Mouse (Mus musculus): ENCODE measurements around the gene Sycp3. TPM values are rescaled to one million over a fixed set of nuclear protein-coding genes. Genes with fewer than 3 reads are reported as not detected.
"Not testable (repeated sequence)": the region's sequence is repeated elsewhere in the genome, so short reads cannot be mapped to it uniquely, and the experiment has no call there.

The Sycp3 gene
- polyA plus RNA-seq, 1 experiment from 2014 or later, result not detected

GRCm38 (mm10) chr10:88501886-88502765, 42.8 kb downstream of the Sycp3 start:
- Histone ChIP-seq H3K36me3 (no peaks in the 10 kb centered on the region), H3K9ac (no peak overlapping the region), H3K4me3 (no peak overlapping the region), H3K4me1 (peaks cover 12% of the 10 kb centered on the region), H3K27ac (no peak overlapping the region), H3K27me3 (no peaks in the 10 kb centered on the region), H3K9me3 (no peaks in the 10 kb centered on the region), H3K4me2 (no peak overlapping the region)
- ATAC-seq (ENCODE audit: insufficient number of reproducible peaks, low FRiP score, low TSS enrichment, low read depth), result no peak
- 59% methylated on average over 13 of the region's 13 CpGs for WGBS

GRCm38 (mm10) chr10:88502919-88503318, 43.5 kb downstream of the Sycp3 start:
- H3K4me3 ChIP-seq, result peak overlapping the region; percentile 81
- no peak overlapping the region for H3K27ac ChIP-seq
- H3K36me3 ChIP-seq, result no peaks in the 10 kb centered on the region
- peaks cover 10% of the 10 kb centered on the region; the same call in 1 of the 2 replicates for H3K4me1 ChIP-seq
- H3K27me3 ChIP-seq, result no peaks in the 10 kb centered on the region
- H3K9ac ChIP-seq, result peak overlapping the region; percentile 68
- ATAC-seq (ENCODE audit: insufficient number of reproducible peaks, low FRiP score, low TSS enrichment, low read depth), result no peak
- WGBS, result 50% methylated on average over 4 of the region's 4 CpGs
- no peaks in the 10 kb centered on the region for H3K9me3 ChIP-seq
- H3K4me2 ChIP-seq, result peak overlapping the region; percentile 77

- peaks cover 10% of the 10 kb centered on the region; the same call in 1 of the 2 replicates for H3K4me1 ChIP-seq
- ATAC-seq (ENCODE audit: insufficient number of reproducible peaks, low FRiP score, low TSS enrichment, low read depth), result peak; percentile 91
- peak within 1 kb of the TSS; percentile 77 for H3K4me2 ChIP-seq
- peak within 1 kb of the TSS; percentile 75 for H3K27ac ChIP-seq
- H3K4me3 ChIP-seq, result peak within 1 kb of the TSS; percentile 81
- WGBS, result under 1% methylated on average over 58 of the region's 80 CpGs
- H3K36me3 ChIP-seq, result no peaks in the 10 kb centered on the region
- H3K9ac ChIP-seq, result peak within 1 kb of the TSS; percentile 68
- H3K27me3 ChIP-seq, result no peaks in the 10 kb centered on the region
- H3K9me3 ChIP-seq, result no peaks in the 10 kb centered on the region
Measured at GRCm38 (mm10) chr10:88503421-88504314, 44.3 kb downstream of the Sycp3 start, which contains the start of gene Chpt1. Gene Chpt1 (minus strand): TSS chr10:88504073.

GRCm38 (mm10) chr10:88504481-88504880, 45.1 kb downstream of the Sycp3 start:
- Histone ChIP-seq H3K9me3 (no peaks in the 10 kb centered on the region), H3K27me3 (no peaks in the 10 kb centered on the region), H3K27ac (no peak overlapping the region), H3K4me1 (peaks cover 10% of the 10 kb centered on the region; the same call in 1 of the 2 replicates), H3K4me3 (peak overlapping the region; percentile 81; the same call in 1 of the 2 replicates), H3K36me3 (no peaks in the 10 kb centered on the region), H3K4me2 (no peak overlapping the region), H3K9ac (no peak overlapping the region)
- 67% methylated on average over 3 of the region's 3 CpGs for WGBS
- no peak for ATAC-seq (ENCODE audit: insufficient number of reproducible peaks, low FRiP score, low TSS enrichment, low read depth)

GRCm38 (mm10) chr10:88505256-88505655, 45.9 kb downstream of the Sycp3 start:
- no peak overlapping the region for H3K27ac ChIP-seq
- no peaks in the 10 kb centered on the region for H3K36me3 ChIP-seq
- peaks cover 10% of the 10 kb centered on the region; the same call in 1 of the 2 replicates for H3K4me1 ChIP-seq
- H3K9ac ChIP-seq, result no peak overlapping the region
- no peaks in the 10 kb centered on the region for H3K9me3 ChIP-seq
- H3K4me3 ChIP-seq, result no peak overlapping the region
- ATAC-seq (ENCODE audit: insufficient number of reproducible peaks, low FRiP score, low TSS enrichment, low read depth), result no peak
- H3K27me3 ChIP-seq, result no peaks in the 10 kb centered on the region
- no peak overlapping the region for H3K4me2 ChIP-seq
- 61% methylated on average over 5 of the region's 5 CpGs for WGBS

- no peak for ATAC-seq (ENCODE audit: insufficient number of reproducible peaks, low FRiP score, low TSS enrichment, low read depth)
- H3K9me3 ChIP-seq, result no peaks in the 10 kb centered on the region
- 49% methylated on average over 7 of the region's 7 CpGs for WGBS
- no peaks in the 10 kb centered on the region for H3K27me3 ChIP-seq
- no peak overlapping the region for H3K9ac ChIP-seq
- H3K27ac ChIP-seq, result no peak overlapping the region
- no peak overlapping the region for H3K4me3 ChIP-seq
- H3K4me1 ChIP-seq, result peaks cover 6% of the 10 kb centered on the region; the same call in 1 of the 2 replicates
- H3K4me2 ChIP-seq, result no peak overlapping the region
- H3K36me3 ChIP-seq, result no peaks in the 10 kb centered on the region
Measured at GRCm38 (mm10) chr10:88507691-88508143, 48.3 kb downstream of the Sycp3 start.

- H3K9ac ChIP-seq, result no peak overlapping the region
- ATAC-seq (ENCODE audit: insufficient number of reproducible peaks, low FRiP score, low TSS enrichment, low read depth), result no peak
- H3K27me3 ChIP-seq, result no peaks in the 10 kb centered on the region
- no peaks in the 10 kb centered on the region for H3K36me3 ChIP-seq
- H3K4me1 ChIP-seq, result no peaks in the 10 kb centered on the region
- no peak overlapping the region for H3K4me3 ChIP-seq
- WGBS, result 81% methylated on average over 12 of the region's 12 CpGs
- no peak overlapping the region for H3K4me2 ChIP-seq
- H3K27ac ChIP-seq, result no peak overlapping the region
- no peaks in the 10 kb centered on the region for H3K9me3 ChIP-seq
Measured at GRCm38 (mm10) chr10:88510503-88511271, 51.3 kb downstream of the Sycp3 start.

- no peak overlapping the region for H3K4me2 ChIP-seq
- H3K27me3 ChIP-seq, result no peaks in the 10 kb centered on the region
- H3K9me3 ChIP-seq, result no peaks in the 10 kb centered on the region
- no peaks in the 10 kb centered on the region for H3K4me1 ChIP-seq
- ATAC-seq (ENCODE audit: insufficient number of reproducible peaks, low FRiP score, low TSS enrichment, low read depth), result no peak
- 80% methylated on average over 9 of the region's 9 CpGs for WGBS
- no peaks in the 10 kb centered on the region for H3K36me3 ChIP-seq
- no peak overlapping the region for H3K9ac ChIP-seq
- no peak overlapping the region for H3K27ac ChIP-seq
- H3K4me3 ChIP-seq, result no peak overlapping the region
Measured at GRCm38 (mm10) chr10:88511355-88511754, 52.0 kb downstream of the Sycp3 start.

- Histone ChIP-seq H3K9me3 (no peaks in the 10 kb centered on the region), H3K27me3 (no peaks in the 10 kb centered on the region), H3K9ac (no peak overlapping the region), H3K4me1 (no peaks in the 10 kb centered on the region), H3K36me3 (no peaks in the 10 kb centered on the region), H3K27ac (no peak overlapping the region), H3K4me3 (no peak overlapping the region), H3K4me2 (no peak overlapping the region)
- 69% methylated on average over 8 of the region's 8 CpGs for WGBS
- no peak for ATAC-seq (ENCODE audit: insufficient number of reproducible peaks, low FRiP score, low TSS enrichment, low read depth)
Measured at GRCm38 (mm10) chr10:88513574-88514135, 54.3 kb downstream of the Sycp3 start.

GRCm38 (mm10) chr10:88514495-88514894, 55.1 kb downstream of the Sycp3 start:
- Histone ChIP-seq H3K4me2 (no peak overlapping the region), H3K9ac (no peak overlapping the region), H3K36me3 (no peaks in the 10 kb centered on the region), H3K27me3 (no peaks in the 10 kb centered on the region), H3K4me1 (no peaks in the 10 kb centered on the region), H3K4me3 (no peak overlapping the region), H3K9me3 (no peaks in the 10 kb centered on the region), H3K27ac (no peak overlapping the region)
- 53% methylated on average over 2 of the region's 2 CpGs for WGBS
- no peak for ATAC-seq (ENCODE audit: insufficient number of reproducible peaks, low FRiP score, low TSS enrichment, low read depth)

GRCm38 (mm10) chr10:88515049-88515448, 55.7 kb downstream of the Sycp3 start:
- H3K27me3 ChIP-seq; H3K9ac ChIP-seq; H3K36me3 ChIP-seq; H3K9me3 ChIP-seq; ATAC-seq (ENCODE audit: insufficient number of reproducible peaks, low FRiP score, low TSS enrichment, low read depth); H3K27ac ChIP-seq; H3K4me1 ChIP-seq; H3K4me2 ChIP-seq; H3K4me3 ChIP-seq: not testable (repeated sequence)
- WGBS, result 87% methylated on average over 7 of the region's 7 CpGs

Data from limb, embryonic 15.5 days (tissue).